Mouse (Mus musculus) ovary, adult 10 weeks (tissue): Measurements from ENCODE around the gene Mcfd2. TPM values are rescaled to one million over a fixed set of nuclear protein-coding genes. Genes with fewer than 3 reads are reported as not detected.

Experiments
- polyA plus RNA-seq: library from polyadenylated mRNA; stranded (reverse); fragments of 350-450 nt; fragmentation: Illumina TruSeq; extraction: RNeasy Lipid Tissue Mini Kit (QIAGEN cat#74804); gene quantifications from one replicate; pipeline ENCODE4 v1.2.3, GENCODE M21; 2014

Mcfd2 gene
- polyA plus RNA-seq: 98.7 TPM

DNA sequence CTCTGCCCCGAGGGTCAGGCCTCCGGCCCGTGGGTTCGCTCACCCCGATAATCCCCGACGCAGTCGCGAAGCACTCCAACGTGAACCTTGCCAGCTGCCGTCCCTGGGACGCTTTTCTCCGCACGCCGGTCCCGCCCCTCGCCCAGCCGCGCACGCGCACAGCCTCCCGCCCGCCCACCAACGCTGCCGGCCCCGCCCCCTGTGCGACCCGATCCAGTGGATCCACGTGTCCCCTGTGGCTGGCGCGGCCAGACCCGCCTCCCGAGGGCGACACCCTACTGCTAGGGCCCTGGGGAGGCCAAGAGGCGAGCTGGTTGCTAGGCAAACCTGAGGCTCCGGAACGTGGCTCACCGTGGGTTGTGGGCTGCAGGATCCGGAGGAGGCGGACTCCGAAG, at the start of gene Mcfd2:
Mcfd2 (minus strand) TSS at position 144 of the 395 bp plus-strand sequence.

DNA sequence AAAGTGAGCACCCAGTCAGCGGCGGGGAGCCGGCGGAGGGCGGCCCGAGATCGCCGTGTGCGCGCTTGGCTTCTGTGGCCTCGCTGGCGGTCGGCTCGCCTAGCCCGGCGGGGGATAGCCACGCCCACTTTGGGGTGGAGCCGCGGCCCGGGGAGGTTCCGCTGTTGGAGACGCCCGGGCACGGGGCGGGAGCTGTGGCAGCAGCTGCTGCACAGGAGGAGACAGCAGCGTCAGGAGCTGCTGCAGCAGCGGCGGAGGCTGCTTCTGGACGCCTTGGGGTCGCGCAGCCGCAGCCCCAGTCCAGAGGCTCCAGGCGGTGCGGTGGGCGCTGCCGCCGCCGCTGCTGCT, 16.9 kb upstream of the Mcfd2 start, which contains the start of gene Ttc7:
Ttc7 (plus strand) TSS at position 181 of the 348 bp plus-strand sequence.

Other genes with a start within 250 kb of the Mcfd2 start
- 48.4 TPM for gene Pigf, start 240.5 kb downstream of the Mcfd2 start, polyA plus RNA-seq
- gene Cript, start 240.4 kb downstream of the Mcfd2 start, polyA plus RNA-seq: 315 TPM
- gene Socs5, start 158.3 kb downstream of the Mcfd2 start, polyA plus RNA-seq: 28.6 TPM
- 1.7 TPM for gene Ttc7, start 17.0 kb upstream of the Mcfd2 start, polyA plus RNA-seq
- gene Stpg4, start 161.8 kb upstream of the Mcfd2 start, polyA plus RNA-seq: not detected
- gene Calm2, start 181.0 kb upstream of the Mcfd2 start, polyA plus RNA-seq: 1,634 TPM